9 mouse cellular contexts compared by ENCODE assay signal in the genomic region with DNA sequence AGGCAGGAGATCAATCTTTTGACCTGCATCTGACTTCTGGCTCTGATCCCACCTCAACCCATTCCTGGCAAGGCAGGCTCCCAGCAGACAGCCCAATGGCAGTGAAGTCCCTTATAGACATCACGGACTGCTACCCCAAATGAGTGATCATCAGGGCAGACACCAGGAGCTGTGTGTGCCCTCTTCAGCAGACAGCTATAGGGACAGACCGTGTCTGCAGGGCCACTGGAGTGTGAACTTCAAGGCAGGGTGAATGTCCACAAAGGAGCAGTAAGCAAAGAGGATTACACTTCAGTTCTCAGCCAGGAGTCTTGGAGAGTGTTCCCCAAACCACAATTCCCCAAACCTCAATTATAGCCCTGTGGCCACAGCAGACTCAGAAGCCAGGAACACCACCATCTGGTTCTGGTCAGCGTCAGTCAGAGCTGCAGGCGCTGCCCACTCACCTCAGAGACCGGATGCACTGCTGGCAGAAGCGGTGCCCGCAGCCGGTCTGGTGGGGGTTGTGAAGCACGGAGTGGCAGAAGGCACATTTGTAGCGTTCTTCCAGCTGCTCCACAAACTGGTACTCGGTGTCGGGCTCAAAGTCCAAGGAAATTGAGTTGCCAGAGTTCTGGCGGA. TPM values are rescaled to one million over a fixed set of nuclear protein-coding genes. Genes with fewer than 3 reads are reported as not detected.
DNase-seq lines count a peak whose midpoint lies in the region; ATAC-seq and TF ChIP-seq lines count a peak whose summit lies in the region.
"Had no signal": no experiment of that assay in that cellular context is flagged by ENCODE, and none has a peak within 500 bp of the region (broad histone marks: within the 10 kb centered on the region; RNA-seq: fewer than 3 reads in every experiment).

No protein-coding gene starts in this region.

- intact Hi-C loops in left cerebral cortex, postnatal 36 days (cut with DNase I) = no loop called here

- no peaks in the 10 kb centered on the region for H3K9me3 ChIP-seq in lung, embryonic 16.5 days (ENCODE audit: control insufficient read depth, low read length)
- peaks cover 2% of the 10 kb centered on the region; the same call in 1 of the 2 replicates for H3K9me3 ChIP-seq in embryonic facial prominence, embryonic 13.5 days
- H3K9me3 ChIP-seq in heart, embryonic 15.5 days (replicated peaks) = no peaks in the 10 kb centered on the region
- H3K9me3 ChIP-seq in stomach, embryonic 15.5 days = no peaks in the 10 kb centered on the region
- H3K9me3 ChIP-seq: liver, embryonic 15.5 days had no signal

- peak overlapping the region; percentile 28 for H3K4me2 ChIP-seq in lung, embryonic 16.5 days (ENCODE audit: low read depth, low read length)
- H3K4me2 ChIP-seq in embryonic facial prominence, embryonic 13.5 days = peak overlapping the region; percentile 39
- H3K4me2 ChIP-seq in heart, embryonic 15.5 days = peak overlapping the region; percentile 19
- H3K4me2 ChIP-seq in stomach, embryonic 15.5 days = peak overlapping the region; percentile 33
- H3K4me2 ChIP-seq: liver, embryonic 15.5 days had no signal

- no peak for DNase-seq in lung, adult 2 months
- peak; percentile 52 to 61 for DNase-seq in left cerebral cortex, postnatal 36 days (ENCODE audit: low spot score in 2 of 2)
- DNase-seq in adrenal gland, postnatal 25 days = no peak
- DNase-seq in adrenal gland, adult 18-20 months (ENCODE audit: low spot score in 2 of 2) = no peak

- no peak for TF ChIP-seq POLR2A in lung, adult 2 months (IDR thresholded peaks at IDR 0.05; ENCODE audit: borderline replicate concordance, extremely low read depth, low read depth, low read length)

- WGBS in lung, embryonic 16.5 days = 51% methylated on average over 13 of the region's 13 CpGs
- 40% methylated on average over 13 of the region's 13 CpGs for WGBS in lung, adult 2 months
- WGBS in embryonic facial prominence, embryonic 13.5 days = 25% methylated on average over 13 of the region's 13 CpGs
- WGBS in heart, embryonic 15.5 days = 51% methylated on average over 13 of the region's 13 CpGs
- WGBS in stomach, embryonic 15.5 days = 35% methylated on average over 13 of the region's 13 CpGs

- TF ChIP-seq CTCF in lung, adult 2 months (IDR thresholded peaks at IDR 0.05; ENCODE audit: insufficient read depth, low read length) = no peak

- ATAC-seq in lung, embryonic 16.5 days (ENCODE audit: low read depth) = peak; percentile 59
- ATAC-seq in embryonic facial prominence, embryonic 13.5 days (ENCODE audit: insufficient number of reproducible peaks, insufficient read depth, low FRiP score, low TSS enrichment, low read depth) = peak; percentile 52; the same call in 1 of the 2 replicates
- no peak for ATAC-seq in heart, embryonic 15.5 days (replicated peaks; ENCODE audit: insufficient number of reproducible peaks, insufficient read depth, low FRiP score, low read depth)
- peak; percentile 8; the same call in 1 of the 2 replicates for ATAC-seq in stomach, embryonic 15.5 days (ENCODE audit: insufficient read depth, low FRiP score, low read depth)

- no peak overlapping the region for H3K4me3 ChIP-seq in lung, embryonic 16.5 days (ENCODE audit: low read length)
- H3K4me3 ChIP-seq in lung, adult 2 months (replicated peaks; ENCODE audit: extremely low read depth, low read depth, low read length) = no peak overlapping the region
- no peak overlapping the region for H3K4me3 ChIP-seq in embryonic facial prominence, embryonic 13.5 days
- no peak overlapping the region for H3K4me3 ChIP-seq in heart, embryonic 15.5 days
- no peak overlapping the region for H3K4me3 ChIP-seq in stomach, embryonic 15.5 days (replicated peaks)
- H3K4me3 ChIP-seq: liver, embryonic 15.5 days had no signal

- H3K36me3 ChIP-seq in lung, embryonic 16.5 days (ENCODE audit: control insufficient read depth, insufficient read depth, low read length) = peaks cover 8% of the 10 kb centered on the region
- H3K36me3 ChIP-seq in embryonic facial prominence, embryonic 13.5 days = peaks cover 32% of the 10 kb centered on the region
- peaks cover 25% of the 10 kb centered on the region for H3K36me3 ChIP-seq in heart, embryonic 15.5 days
- peaks cover 26% of the 10 kb centered on the region; the same call in 1 of the 2 replicates for H3K36me3 ChIP-seq in stomach, embryonic 15.5 days

- H3K4me1 ChIP-seq in lung, embryonic 16.5 days (replicated peaks; ENCODE audit: control insufficient read depth, insufficient read depth, low read length) = peaks cover 25% of the 10 kb centered on the region
- H3K4me1 ChIP-seq in lung, adult 2 months (ENCODE audit: control insufficient read depth, insufficient read depth, low read length) = peaks cover 12% of the 10 kb centered on the region
- peaks cover 32% of the 10 kb centered on the region for H3K4me1 ChIP-seq in embryonic facial prominence, embryonic 13.5 days
- H3K4me1 ChIP-seq in heart, embryonic 15.5 days (replicated peaks) = peaks cover 41% of the 10 kb centered on the region
- peaks cover 19% of the 10 kb centered on the region for H3K4me1 ChIP-seq in stomach, embryonic 15.5 days

- H3K9ac ChIP-seq in lung, embryonic 16.5 days (ENCODE audit: low read length) = no peak overlapping the region
- no peak overlapping the region; the same call in 1 of the 2 replicates for H3K9ac ChIP-seq in embryonic facial prominence, embryonic 13.5 days
- no peak overlapping the region for H3K9ac ChIP-seq in heart, embryonic 15.5 days
- H3K9ac ChIP-seq in stomach, embryonic 15.5 days = no peak overlapping the region
- H3K9ac ChIP-seq: liver, embryonic 15.5 days had no signal

- no peaks in the 10 kb centered on the region for H3K27me3 ChIP-seq in lung, embryonic 16.5 days (ENCODE audit: control insufficient read depth, insufficient read depth, low read depth, low read length)
- no peaks in the 10 kb centered on the region for H3K27me3 ChIP-seq in embryonic facial prominence, embryonic 13.5 days
- no peaks in the 10 kb centered on the region for H3K27me3 ChIP-seq in heart, embryonic 15.5 days
- H3K27me3 ChIP-seq in stomach, embryonic 15.5 days (replicated peaks) = no peaks in the 10 kb centered on the region
- H3K27me3 ChIP-seq: liver, embryonic 15.5 days had no signal

- H3K27ac ChIP-seq in lung, embryonic 16.5 days (ENCODE audit: low read length) = peak overlapping the region; percentile 45
- peak overlapping the region; percentile 23; the same call in 1 of the 2 replicates for H3K27ac ChIP-seq in embryonic facial prominence, embryonic 13.5 days
- peak overlapping the region; percentile 53 for H3K27ac ChIP-seq in heart, embryonic 15.5 days
- H3K27ac ChIP-seq in stomach, embryonic 15.5 days = peak overlapping the region; percentile 69
- H3K27ac ChIP-seq: liver, embryonic 15.5 days had no signal

RNA-seq across cellular contexts. Expression of a gene that starts 22.3 kb away (rescaled TPM):
- 21.9 and 23.4 TPM in 2 replicates for polyA plus RNA-seq in lung, embryonic 16.5 days (2015; fragmentation: Nextera tagmentation; extraction: Ambion mirVana)
- polyA plus RNA-seq in lung, adult 2 months (2012; rRNA removed) = 16.2 and 23.5 TPM in 2 replicates
- polyA plus RNA-seq in embryonic facial prominence, embryonic 13.5 days (2015; fragmentation: Nextera tagmentation; extraction: Ambion mirVana) = 17.2 and 21.8 TPM in 2 replicates
- polyA plus RNA-seq in heart, embryonic 15.5 days (2015; fragmentation: Nextera tagmentation; extraction: Ambion mirVana) = 13.6 and 19.2 TPM in 2 replicates
- 1 to 10 TPM; 3.1 to 8.5 TPM for total RNA-seq in left cerebral cortex, postnatal 36 days (2021)
- polyA plus RNA-seq in stomach, embryonic 15.5 days (2015; fragmentation: Nextera tagmentation; extraction: Ambion mirVana) = 23.3 and 23.7 TPM in 2 replicates
- total RNA-seq in adrenal gland, postnatal 25 days (2021) = 6.1 and 6.6 TPM in 2 replicates
- total RNA-seq in adrenal gland, adult 18-20 months (2021) = 1 to 10 TPM; 2.8 to 9.7 TPM

Comparison
In these comparisons a context has a peak if more than half of its experiments do, and no peak if none do; other contexts are left out.
1. DNase-seq: peak in left cerebral cortex, postnatal 36 days (2 of 2); none in lung, adult 2 months (single experiment), adrenal gland, postnatal 25 days (single experiment) and adrenal gland, adult 18-20 months (0 of 2).
2. Peak in every context shown above with its lines, with median percentiles within 50 percentile points of each other: H3K27ac ChIP-seq and H3K4me2 ChIP-seq.